Mouse (Mus musculus) left cerebral cortex, adult 6 months (tissue): ENCODE results near the gene Wdr53. TPM values are rescaled to one million over a fixed set of nuclear protein-coding genes. Genes with fewer than 3 reads are reported as not detected.

Source experiments
- long read RNA-seq, 2 experiments: library from polyadenylated mRNA; unstranded; transcript quantifications; one replicate each; pipeline ENCODE4 v2.0.0; 2019 to 2020
- polyA plus RNA-seq: library from polyadenylated mRNA; unstranded; fragments of <200 nt; fragmentation: Nextera tagmentation; gene quantifications from 2 replicates; pipeline ENCODE4 v1.2.3, GENCODE M21; 2021

Gene Wdr53
- polyA plus RNA-seq: 15.4 and 15.9 TPM in 2 replicates
- long read RNA-seq, experiment 1, transcript Wdr53-201 (3 exons, 1,394 nt): major isoform, 22 of 30 reads
- long read RNA-seq, experiment 1, partial matches to known transcripts: 2 of 30 reads
- long read RNA-seq, experiment 1, other reads (novel, unspliced or antisense): 2 of 30 reads
- long read RNA-seq, experiment 2, transcript Wdr53-203 (3 exons, 832 nt): major isoform, 8 of 18 reads
- long read RNA-seq, experiment 2, transcript Wdr53-201 (3 exons, 1,394 nt): minor isoform, 6 of 18 reads
- long read RNA-seq, experiment 2, partial matches to known transcripts: 3 of 18 reads
- long read RNA-seq, experiment 2, other reads (novel, unspliced or antisense): 1 of 18 reads

DNA sequence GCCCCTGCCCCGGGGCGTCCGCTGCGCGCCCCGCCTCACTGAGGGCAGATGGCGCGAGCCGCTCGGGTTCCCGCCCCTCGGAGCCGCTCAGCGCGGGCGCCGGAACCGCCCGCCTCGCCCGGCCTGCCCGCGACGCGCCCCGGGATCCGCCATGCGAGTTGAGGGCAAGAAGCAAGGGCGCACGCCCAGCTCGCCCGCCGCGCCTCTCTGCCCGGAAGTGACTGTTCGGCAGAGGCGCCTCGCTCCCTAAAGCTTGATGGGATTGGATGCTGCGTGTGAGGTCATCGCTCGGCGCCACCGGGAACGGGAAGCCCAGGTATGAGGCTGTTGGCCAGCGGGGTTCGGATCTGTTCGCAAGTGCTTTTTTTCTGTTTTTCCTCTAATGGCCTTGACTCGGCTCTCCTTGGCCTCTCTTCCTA lies at the start of gene Wdr53, which contains the start of gene Fbxo45:
TSS of gene Wdr53 (plus strand) at position 276 of the 419 bp plus-strand sequence.
TSS of gene Fbxo45 (minus strand) at position 207 of the 419 bp plus-strand sequence.

GRCm38 (mm10) chr16:32271291-32271690 lies 24.3 kb downstream of the Wdr53 start, which contains the start of gene Smco1:
Gene Smco1 (plus strand): TSS chr16:32271468.

DNA sequence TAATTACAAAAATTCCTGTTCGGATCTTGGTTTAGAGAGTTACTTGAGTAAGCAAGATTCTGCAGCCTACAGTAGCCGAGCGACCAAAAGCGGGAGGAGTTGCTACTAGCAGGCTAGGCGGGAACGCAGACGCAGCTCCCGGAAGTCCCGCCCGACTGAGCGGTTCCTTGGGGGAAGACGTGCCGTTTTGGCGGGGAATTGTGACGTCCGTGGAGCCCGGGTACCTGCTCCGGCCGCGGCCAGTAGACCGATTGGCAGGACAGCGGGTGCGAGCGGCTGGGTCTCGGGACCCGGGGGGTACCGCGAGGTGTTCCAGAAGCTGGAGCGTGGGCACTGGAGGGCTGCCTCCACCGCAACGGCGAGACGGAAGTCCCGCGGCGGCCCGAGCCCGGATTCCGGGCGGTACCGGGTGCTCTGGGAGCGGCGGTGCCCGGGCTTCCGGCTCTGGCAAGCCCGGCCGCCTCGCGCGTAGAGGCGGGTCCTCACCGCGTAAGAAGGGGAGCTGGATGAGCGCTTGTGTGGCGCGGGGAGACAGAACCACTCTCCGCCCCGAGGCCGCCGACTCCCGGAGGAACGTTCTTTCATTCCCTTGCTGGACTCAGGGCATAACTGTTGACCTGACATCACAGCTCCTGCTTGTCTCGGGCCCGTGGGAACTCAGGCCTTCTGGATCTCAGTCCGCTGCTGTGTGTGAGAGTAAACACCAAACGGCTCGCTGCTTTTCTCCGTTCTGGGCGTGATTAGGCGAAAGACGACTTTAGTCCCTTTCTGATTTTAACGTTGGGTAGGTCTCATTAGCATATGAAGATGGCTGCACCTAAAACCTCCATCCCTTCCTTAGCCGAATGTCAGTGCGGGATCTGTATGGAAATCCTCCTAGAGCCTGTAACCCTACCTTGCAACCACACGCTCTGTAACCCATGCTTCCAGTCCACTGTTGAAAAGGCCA lies 30.6 kb downstream of the Wdr53 start, which contains the start of gene Rnf168:
TSS of gene Rnf168 (plus strand) at position 152 of the 949 bp plus-strand sequence.

Other genes with a start within 250 kb of the Wdr53 start
- gene Senp5, start 243.9 kb upstream of the Wdr53 start, polyA plus RNA-seq: 6.6 TPM in 2 replicates
- 11.1 and 11.7 TPM in 2 replicates for gene Pak2, start 167.9 kb upstream of the Wdr53 start, polyA plus RNA-seq
- 43.9 and 45.4 TPM in 2 replicates for gene Pigx, start 147.5 kb upstream of the Wdr53 start, polyA plus RNA-seq
- gene Cep19, start 147.4 kb upstream of the Wdr53 start, polyA plus RNA-seq: 122 and 129 TPM in 2 replicates
- 4.1 and 5.8 TPM in 2 replicates for gene Nrros, start 81.6 kb upstream of the Wdr53 start, polyA plus RNA-seq
- gene Bex6, start 67.4 kb upstream of the Wdr53 start, polyA plus RNA-seq: not detected in 2 replicates
- 4.2 and 5.7 TPM in 2 replicates for gene Fbxo45, start 69 bp upstream of the Wdr53 start, polyA plus RNA-seq
- not detected in 2 replicates for gene Smco1, start 24.2 kb downstream of the Wdr53 start, polyA plus RNA-seq
- 21.3 and 29.2 TPM in 2 replicates for gene Rnf168, start 30.2 kb downstream of the Wdr53 start, polyA plus RNA-seq
- 7.8 and 9.1 TPM in 2 replicates for gene Ubxn7, start 85.0 kb downstream of the Wdr53 start, polyA plus RNA-seq
- not detected in 2 replicates for gene Tm4sf19, start 153.3 kb downstream of the Wdr53 start, polyA plus RNA-seq
- 40.7 and 43.1 TPM in 2 replicates for gene Tctex1d2, start 172.5 kb downstream of the Wdr53 start, polyA plus RNA-seq
- gene Pcyt1a, start 183.7 kb downstream of the Wdr53 start, polyA plus RNA-seq: 13.5 and 14.5 TPM in 2 replicates
- gene Slc51a, start 240.7 kb downstream of the Wdr53 start, polyA plus RNA-seq: not detected in 2 replicates
- not detected in 2 replicates for gene Zdhhc19, start 249.0 kb downstream of the Wdr53 start, polyA plus RNA-seq